Mouse (Mus musculus): ENCODE measurements around the gene Babam2.

GRCm38 (mm10) chr5:32010056-32010455, 312.6 kb downstream of the Babam2 start:
- TF ChIP-seq CTCF (IDR thresholded peaks at IDR 0.05; ENCODE audit: low read depth) (no peak), EP300 (IDR thresholded peaks at IDR 0.05; ENCODE audit: low read depth) (no peak)
